22 mouse cellular contexts compared by ENCODE assay signal in genomic region chr2:144174366-144175035, GRCm38 (mm10).
DNase-seq lines count a peak whose midpoint lies in the region; ATAC-seq lines count a peak whose summit lies in the region.
"Had no signal": no experiment of that assay in that cellular context is flagged by ENCODE, and none has a peak within 500 bp of the region (broad histone marks: within the 10 kb centered on the region; RNA-seq: fewer than 3 reads in every experiment).

No protein-coding gene starts in this region.

- peak; percentile 34 for ATAC-seq in common myeloid progenitor, adult 5-6 weeks (replicated peaks; ENCODE audit: low read depth, poor library complexity, severe bottlenecking)
- peak; percentile 55 for ATAC-seq in neutrophil, adult 5-6 weeks (ENCODE audit: extremely low read depth, insufficient number of reproducible peaks, low FRiP score, poor library complexity, severe bottlenecking)
- ATAC-seq: hindbrain, postnatal 0 days; midbrain, embryonic 16.5 days had no signal

- peak; percentile 43 for DNase-seq in 3T3-L1 (ENCODE audit: low read depth, low spot score)
- peak; percentile 47 to 57 for DNase-seq in B cell, adult 2 months
- DNase-seq in frontal cortex, adult 2 months (ENCODE audit: extremely low spot score in 1 of 2, low spot score in 1 of 2), result no peak
- DNase-seq in layer of hippocampus, postnatal 14 days (ENCODE audit: low spot score in 2 of 2), result no peak
- no peak for DNase-seq in gastrocnemius, adult 8-10 months (ENCODE audit: low spot score in 2 of 2)
- DNase-seq: adrenal gland, postnatal 10 days; cerebellum, adult 18-20 months; cerebellum, postnatal 14 days; gastrocnemius, postnatal 10 days; heart, adult 11 months; heart, postnatal 14 days; kidney, adult 11 months; layer of hippocampus, adult 9-11 months; lung, postnatal 14 days; right cerebral cortex, adult 18-20 months; right cerebral cortex, postnatal 4 days; thymus, adult 18-20 months; thymus, postnatal 36 days had no signal

Comparison
In these comparisons a context has a peak if more than half of its experiments do, and no peak if none do; other contexts are left out.
1. DNase-seq: peak in 3T3-L1 (single experiment) and B cell, adult 2 months (2 of 2); none in frontal cortex, adult 2 months (0 of 2), layer of hippocampus, postnatal 14 days (0 of 2) and gastrocnemius, adult 8-10 months (0 of 2).